Mouse (Mus musculus) forebrain, embryonic 11.5 days (tissue): Measurements from ENCODE around the gene Depp1. TPM values are rescaled to one million over a fixed set of nuclear protein-coding genes. Genes with fewer than 3 reads are reported as not detected.

Experiments
- ATAC-seq: fragments of 200-750 bp; cut with Nextera tagmentation; replicated peaks from 2 replicates; pipeline ENCODE4 v1.8.0; 2017; ENCODE audit warnings: moderate TSS enrichment; ENCODE audit not compliant: low FRiP score
- DNase-seq: peaks from one replicate; pipeline ENCODE4 v3.0.0-alpha.2; 2017; ENCODE audit warnings: low spot score
- H3K27ac ChIP-seq: fragments of 300-500 bp; sonication (generic); 2 replicates; pipeline ENCODE4 v1.5.1; 2014; ENCODE audit warnings: low read depth, low read length
- H3K27me3 ChIP-seq: fragments of 300-500 bp; sonication (generic); 2 replicates; pipeline ENCODE4 v1.6.1; 2014; ENCODE audit warnings: mild to moderate bottlenecking, low read length, mixed read lengths; ENCODE audit not compliant: control insufficient read depth, insufficient read depth
- H3K36me3 ChIP-seq: fragments of 300-500 bp; sonication (generic); 2 replicates; pipeline ENCODE4 v1.6.1; 2014; ENCODE audit warnings: mild to moderate bottlenecking, low read length, moderate library complexity, mixed read lengths; ENCODE audit not compliant: control insufficient read depth, insufficient read depth
- H3K4me1 ChIP-seq: fragments of 300-500 bp; sonication (generic); replicated peaks from 2 replicates; pipeline ENCODE4 v1.6.1; 2014; ENCODE audit warnings: low read length, mixed read lengths; ENCODE audit not compliant: control insufficient read depth, insufficient read depth
- H3K4me2 ChIP-seq: fragments of 300-500 bp; sonication (generic); 2 replicates; pipeline ENCODE4 v1.6.1; 2014; ENCODE audit warnings: low read depth, mild to moderate bottlenecking, low read length, moderate library complexity, mixed read lengths; ENCODE audit not compliant: severe bottlenecking
- H3K4me3 ChIP-seq: fragments of 300-500 bp; sonication (generic); 2 replicates; pipeline ENCODE4 v1.5.1; 2014; ENCODE audit warnings: low read depth, low read length
- H3K9ac ChIP-seq: fragments of 300-500 bp; sonication (generic); 2 replicates; pipeline ENCODE4 v1.6.1; 2014; ENCODE audit warnings: low read length
- H3K9me3 ChIP-seq: fragments of 300-500 bp; sonication (generic); 2 replicates; pipeline ENCODE4 v1.6.1; 2016; ENCODE audit warnings: low read length, mixed read lengths; ENCODE audit not compliant: control insufficient read depth
- WGBS: fragments of 180-500 bp; shearing (Covaris S2); extraction: QIAGEN DNeasy Blood & Tissue Kit; methylation state at CpG from one replicate; pipeline ENCODE4 v1.1.7; 2014; 5-methylcytosine and 5-hydroxymethylcytosine counted together
- polyA plus RNA-seq: library from polyadenylated mRNA; unstranded; fragments of >200 nt; fragmentation: Nextera tagmentation; extraction: Ambion mirVana; gene quantifications from 2 replicates; pipeline ENCODE4 v1.2.1, GENCODE M21; 2014

Depp1 gene
- polyA plus RNA-seq, 1 experiment from 2014 or later = 3.9 TPM

DNA sequence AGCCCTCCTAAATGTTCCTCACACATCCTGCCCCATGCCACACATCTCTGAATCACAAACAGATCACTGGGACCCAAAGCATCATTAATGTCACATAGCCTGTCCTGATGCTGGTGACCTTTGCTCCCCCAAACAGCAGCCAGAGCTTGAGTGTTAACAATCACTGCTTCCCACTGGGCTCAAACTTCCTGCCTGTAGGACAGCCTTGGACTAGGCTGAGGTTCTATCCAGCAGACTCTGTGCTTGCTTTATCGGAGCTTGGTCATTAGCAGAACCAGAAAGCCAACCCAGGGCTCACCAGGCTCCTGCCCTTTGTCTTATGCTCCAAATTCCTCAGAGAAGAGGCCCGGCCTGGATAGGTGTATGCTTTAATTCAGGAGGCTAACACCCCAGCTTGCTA is 11.5 kb upstream of the Depp1 start:
- no peak overlapping the region for H3K4me2 ChIP-seq
- ATAC-seq (no peak), DNase-seq (peak; percentile 34)
- WGBS = 79% methylated on average over 2 of the region's 2 CpGs
- no peaks in the 10 kb centered on the region for H3K36me3 ChIP-seq
- H3K9me3 ChIP-seq = no peaks in the 10 kb centered on the region
- no peaks in the 10 kb centered on the region for H3K27me3 ChIP-seq
- H3K27ac ChIP-seq = no peak overlapping the region
- H3K4me1 ChIP-seq = no peaks in the 10 kb centered on the region
- H3K9ac ChIP-seq = no peak overlapping the region
- H3K4me3 ChIP-seq = no peak overlapping the region

DNA sequence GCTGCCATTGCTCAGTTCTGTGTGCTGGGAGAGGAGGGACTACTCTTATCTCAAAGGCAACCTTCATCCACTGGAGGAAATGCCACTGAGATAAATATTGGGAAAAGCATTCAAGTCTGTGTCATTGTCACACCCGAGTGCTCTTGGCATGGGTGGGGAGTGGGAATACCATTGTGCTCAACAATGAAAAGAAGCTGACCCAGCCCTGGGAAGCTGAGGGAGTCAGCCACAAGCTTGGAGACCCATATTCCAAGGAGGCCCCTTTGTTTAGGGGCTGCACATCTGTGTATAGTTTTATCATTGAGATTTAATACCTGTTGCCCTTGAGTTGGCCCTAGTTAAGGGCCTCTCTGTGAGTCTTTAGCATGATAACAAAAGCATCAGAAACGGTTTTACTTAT is 10.7 kb upstream of the Depp1 start:
- H3K9ac ChIP-seq = no peak overlapping the region
- no peak overlapping the region for H3K4me2 ChIP-seq
- no peak overlapping the region for H3K4me3 ChIP-seq
- DNase-seq (no peak), ATAC-seq (no peak)
- H3K9me3 ChIP-seq = no peaks in the 10 kb centered on the region
- H3K27me3 ChIP-seq = no peaks in the 10 kb centered on the region
- no peak overlapping the region for H3K27ac ChIP-seq
- no peaks in the 10 kb centered on the region for H3K4me1 ChIP-seq
- 75% methylated on average over 2 of the region's 2 CpGs for WGBS
- H3K36me3 ChIP-seq = no peaks in the 10 kb centered on the region

DNA sequence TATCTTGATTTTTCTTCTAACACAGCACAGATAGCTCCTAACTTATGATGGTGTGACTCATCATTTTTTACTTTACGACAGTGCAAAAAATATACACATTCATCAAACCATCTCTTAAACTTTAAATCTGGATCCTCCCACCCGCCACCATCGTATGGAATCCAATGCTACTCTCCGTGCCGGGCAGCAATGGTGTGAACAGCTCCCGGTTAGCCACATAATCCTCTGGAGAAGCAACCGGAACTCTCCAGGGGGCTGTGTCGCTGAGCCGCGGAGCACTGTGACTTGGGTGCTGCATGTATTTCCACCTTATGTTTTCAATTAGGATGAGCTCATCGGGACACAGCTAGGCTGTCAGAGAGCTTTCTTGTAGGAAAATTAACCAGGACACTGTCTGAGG is 7.5 kb upstream of the Depp1 start:
- Histone ChIP-seq H3K4me2 (no peak overlapping the region), H3K4me3 (no peak overlapping the region), H3K27ac (no peak overlapping the region), H3K9ac (no peak overlapping the region), H3K4me1 (no peaks in the 10 kb centered on the region), H3K36me3 (no peaks in the 10 kb centered on the region), H3K9me3 (no peaks in the 10 kb centered on the region), H3K27me3 (no peaks in the 10 kb centered on the region)
- DNase-seq = no peak
- WGBS = 92% methylated on average over 11 of the region's 11 CpGs
- no peak for ATAC-seq

GRCm38 (mm10) chr6:116643881-116644280 is 6.5 kb upstream of the Depp1 start:
- Histone ChIP-seq H3K4me2 (no peak overlapping the region), H3K36me3 (no peaks in the 10 kb centered on the region), H3K27ac (no peak overlapping the region), H3K4me1 (no peaks in the 10 kb centered on the region), H3K9ac (no peak overlapping the region), H3K9me3 (no peaks in the 10 kb centered on the region), H3K4me3 (no peak overlapping the region), H3K27me3 (no peaks in the 10 kb centered on the region)
- 74% methylated on average over 4 of the region's 4 CpGs for WGBS
- DNase-seq (no peak), ATAC-seq (no peak)

GRCm38 (mm10) chr6:116644335-116644734 is 6.1 kb upstream of the Depp1 start:
- Histone ChIP-seq H3K27me3 (no peaks in the 10 kb centered on the region), H3K4me2 (no peak overlapping the region), H3K27ac (no peak overlapping the region), H3K36me3 (no peaks in the 10 kb centered on the region), H3K4me1 (no peaks in the 10 kb centered on the region), H3K9me3 (no peaks in the 10 kb centered on the region), H3K9ac (no peak overlapping the region), H3K4me3 (no peak overlapping the region)
- ATAC-seq = no peak
- no peak for DNase-seq
- 70% methylated on average over 3 of the region's 3 CpGs for WGBS

GRCm38 (mm10) chr6:116647763-116648162 is 2.6 kb upstream of the Depp1 start:
- Histone ChIP-seq H3K9ac (no peak overlapping the region), H3K27me3 (no peaks in the 10 kb centered on the region), H3K27ac (no peak overlapping the region), H3K36me3 (no peaks in the 10 kb centered on the region), H3K4me2 (no peak overlapping the region), H3K4me1 (no peaks in the 10 kb centered on the region), H3K9me3 (no peaks in the 10 kb centered on the region), H3K4me3 (no peak overlapping the region)
- DNase-seq = no peak
- no peak for ATAC-seq
- 82% methylated on average over 12 of the region's 12 CpGs for WGBS

GRCm38 (mm10) chr6:116649811-116650210 is 598 bp upstream of the Depp1 start:
- Histone ChIP-seq H3K4me3 (no peak overlapping the region), H3K9me3 (no peaks in the 10 kb centered on the region), H3K9ac (no peak overlapping the region), H3K4me1 (no peaks in the 10 kb centered on the region), H3K27me3 (no peaks in the 10 kb centered on the region), H3K4me2 (no peak overlapping the region), H3K27ac (no peak overlapping the region), H3K36me3 (no peaks in the 10 kb centered on the region)
- no peak for ATAC-seq
- no peak for DNase-seq
- 92% methylated on average over 7 of the region's 7 CpGs for WGBS

DNA sequence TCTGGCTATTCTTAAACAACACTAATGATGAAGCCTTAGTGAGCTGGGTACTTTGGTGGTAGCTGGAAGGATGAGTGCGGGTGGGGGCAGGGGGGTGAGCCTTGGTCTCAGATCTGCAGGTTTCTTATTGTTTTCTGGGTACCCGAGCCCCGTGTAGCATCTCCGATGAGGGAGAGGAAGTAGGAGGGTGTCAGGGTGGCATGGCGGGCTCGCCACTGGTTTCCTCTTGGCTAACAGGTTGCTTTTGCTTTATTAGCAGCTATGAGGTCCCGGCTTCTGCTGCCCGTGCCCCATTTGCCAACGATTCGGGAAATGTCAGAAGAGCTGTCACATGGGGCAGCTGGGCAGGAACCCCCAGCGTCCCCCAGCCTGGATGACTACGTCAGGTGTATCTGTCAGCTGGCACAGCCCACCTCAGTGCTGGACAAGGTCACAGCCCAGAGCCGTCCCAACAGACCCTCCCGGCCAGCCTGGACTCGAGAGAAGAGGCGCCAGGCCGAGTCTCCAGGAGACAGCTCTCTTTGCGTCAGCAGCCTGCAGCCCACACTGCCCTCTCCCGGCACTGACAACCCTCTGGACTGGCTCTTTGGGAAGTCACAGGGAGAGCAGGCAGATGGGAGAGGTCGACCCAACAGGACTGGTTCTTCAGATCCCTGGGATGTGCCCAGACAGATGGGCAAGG is 1.2 kb downstream of the Depp1 start:
- no peaks in the 10 kb centered on the region for H3K27me3 ChIP-seq
- no peaks in the 10 kb centered on the region for H3K36me3 ChIP-seq
- no peak overlapping the region for H3K9ac ChIP-seq
- no peak for ATAC-seq
- H3K9me3 ChIP-seq = no peaks in the 10 kb centered on the region
- DNase-seq = no peak
- no peak overlapping the region for H3K4me2 ChIP-seq
- WGBS = 82% methylated on average over 20 of the region's 20 CpGs
- no peak overlapping the region for H3K27ac ChIP-seq
- H3K4me3 ChIP-seq = no peak overlapping the region
- H3K4me1 ChIP-seq = no peaks in the 10 kb centered on the region

GRCm38 (mm10) chr6:116653191-116653590 is 2.8 kb downstream of the Depp1 start:
- no peaks in the 10 kb centered on the region for H3K9me3 ChIP-seq
- H3K4me1 ChIP-seq = no peaks in the 10 kb centered on the region
- no peak overlapping the region for H3K4me2 ChIP-seq
- WGBS = 74% methylated on average over 3 of the region's 3 CpGs
- H3K27ac ChIP-seq = no peak overlapping the region
- no peak overlapping the region for H3K4me3 ChIP-seq
- no peak overlapping the region for H3K9ac ChIP-seq
- H3K36me3 ChIP-seq = no peaks in the 10 kb centered on the region
- no peaks in the 10 kb centered on the region for H3K27me3 ChIP-seq
- no peak for ATAC-seq
- DNase-seq = no peak
